Mouse (Mus musculus) urinary bladder, postnatal 36 days (tissue): ENCODE measurements around the gene Bphl.

Experiments used
- DNase-seq, 2 experiments: peaks; one replicate each; pipeline ENCODE4 v3.0.0; 2022; ENCODE audit warnings: low spot score in 2 of 2, mixed read lengths in 1 of 2

The Bphl gene

DNA sequence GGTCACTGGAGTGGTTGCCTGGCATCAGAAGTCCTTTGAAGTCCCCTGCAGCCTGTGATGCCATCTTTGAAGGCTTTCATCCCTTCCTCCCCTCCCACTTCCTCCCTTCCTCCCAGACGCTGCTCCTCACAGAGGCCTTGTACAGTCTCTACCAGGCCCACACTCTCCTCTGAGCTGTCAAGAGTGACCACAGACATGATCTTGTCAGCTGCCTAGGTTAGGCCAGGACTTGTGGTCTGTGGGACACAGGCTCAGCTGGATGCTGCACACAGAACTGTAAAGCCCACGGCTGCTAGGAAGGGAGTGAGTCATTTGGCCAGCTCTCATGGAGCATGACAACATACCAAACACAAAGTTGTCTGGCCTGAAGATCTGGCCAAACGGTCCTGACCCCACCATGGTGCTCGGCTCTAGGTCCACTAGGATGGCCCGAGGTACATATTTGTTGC lies 50.8 kb downstream of the Bphl start:
- peak in 1 of 2 experiments; percentile 40 for DNase-seq

DNA sequence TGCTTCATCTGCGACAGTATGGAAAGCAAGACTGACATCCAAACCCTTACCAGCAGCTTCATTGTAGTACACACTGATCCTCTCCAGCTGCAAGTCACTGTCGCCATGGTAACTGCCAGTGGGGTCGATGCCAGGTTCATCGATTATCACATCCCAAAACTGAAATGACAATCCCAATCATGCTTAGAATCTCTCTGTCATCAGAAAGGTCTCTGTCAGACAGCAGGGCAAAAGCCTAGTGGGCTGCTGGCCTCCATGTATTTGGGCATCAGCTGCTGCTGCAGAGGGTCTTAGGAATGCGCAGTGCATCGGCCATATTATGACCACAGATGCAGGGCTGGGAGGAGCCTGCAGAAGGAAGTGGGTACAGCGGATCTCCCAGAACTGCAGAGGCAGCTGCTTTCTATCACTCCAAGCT lies 51.5 kb downstream of the Bphl start:
- no peak for DNase-seq

GRCm38 (mm10) chr13:34089358-34089757 lies 52.0 kb downstream of the Bphl start:
- no peak for DNase-seq

- no peak for DNase-seq
These were observed 58.4 kb downstream of the Bphl start for GRCm38 (mm10) chr13:34095542-34096435.

DNA sequence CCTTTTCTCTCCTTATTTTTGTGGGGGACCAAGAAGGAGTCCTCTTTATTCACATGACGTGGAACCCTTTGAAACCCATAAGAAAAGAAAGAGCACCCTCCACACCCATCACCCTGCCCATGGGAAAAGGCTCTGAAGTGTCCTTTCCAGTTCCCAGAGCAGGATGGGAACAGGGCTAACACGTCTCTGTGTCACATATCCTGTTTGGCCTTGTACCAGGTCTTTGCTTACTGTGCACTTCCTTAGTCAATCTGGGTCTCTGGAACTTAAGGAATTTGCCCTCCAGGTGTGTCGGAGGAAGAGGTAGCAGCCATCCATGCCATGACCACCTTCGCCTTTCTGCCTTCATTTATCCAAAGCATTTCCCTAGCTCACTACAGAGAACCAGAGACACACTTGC lies 59.1 kb downstream of the Bphl start:
- DNase-seq = no peak

DNA sequence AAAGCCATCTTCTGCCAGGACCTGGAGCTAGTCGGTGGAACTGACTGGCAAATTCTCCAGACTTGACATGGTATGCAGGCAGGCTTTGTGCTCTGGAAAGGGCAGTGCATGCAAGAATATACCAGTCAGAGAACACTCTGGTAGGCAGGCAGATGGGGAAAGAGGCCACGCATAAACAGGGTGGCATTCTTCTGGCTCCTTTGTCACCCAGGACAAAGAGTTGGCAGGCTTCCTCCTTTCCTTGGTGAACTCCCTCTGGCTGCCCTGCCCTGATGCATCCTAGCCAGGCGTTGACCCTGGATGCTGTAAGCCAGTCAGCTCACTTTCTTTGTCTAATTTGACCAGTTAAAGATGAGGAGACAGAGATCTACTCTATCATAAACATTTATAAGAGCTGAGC lies 59.7 kb downstream of the Bphl start:
- DNase-seq = no peak

- no peak for DNase-seq
These were observed 63.3 kb downstream of the Bphl start for GRCm38 (mm10) chr13:34100733-34101132.

GRCm38 (mm10) chr13:34101247-34101646 lies 63.9 kb downstream of the Bphl start:
- DNase-seq = no peak

- no peak for DNase-seq
These were observed 64.5 kb downstream of the Bphl start for GRCm38 (mm10) chr13:34101908-34102307.

- DNase-seq = no peak
These were observed 68.0 kb downstream of the Bphl start for GRCm38 (mm10) chr13:34105364-34105763.

DNA sequence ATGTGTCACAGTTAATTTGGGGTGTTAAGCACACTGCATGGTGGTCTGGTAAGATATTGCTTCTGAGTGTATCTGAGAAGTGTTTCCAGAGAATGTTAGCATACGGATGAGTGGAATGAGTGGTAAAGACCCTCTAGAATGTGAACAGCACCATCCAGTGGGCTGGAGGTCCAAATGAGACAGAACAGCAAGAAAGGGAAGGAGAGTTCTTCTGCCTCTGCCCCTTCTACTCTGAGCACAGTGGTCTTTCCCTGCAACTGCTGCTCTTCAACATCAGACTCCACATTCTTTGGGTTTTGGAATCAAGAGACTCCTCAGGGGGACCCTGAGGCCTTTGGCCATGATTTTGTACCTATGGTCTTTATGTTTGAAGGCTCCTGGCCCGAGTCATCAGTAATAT lies 68.9 kb downstream of the Bphl start:
- no peak for DNase-seq

- no peak for DNase-seq
These were observed 69.6 kb downstream of the Bphl start for GRCm38 (mm10) chr13:34106999-34107398.

GRCm38 (mm10) chr13:34109035-34109676 lies 71.8 kb downstream of the Bphl start:
- DNase-seq = no peak

GRCm38 (mm10) chr13:34109677-34110058 lies 72.3 kb downstream of the Bphl start:
- no peak for DNase-seq

DNA sequence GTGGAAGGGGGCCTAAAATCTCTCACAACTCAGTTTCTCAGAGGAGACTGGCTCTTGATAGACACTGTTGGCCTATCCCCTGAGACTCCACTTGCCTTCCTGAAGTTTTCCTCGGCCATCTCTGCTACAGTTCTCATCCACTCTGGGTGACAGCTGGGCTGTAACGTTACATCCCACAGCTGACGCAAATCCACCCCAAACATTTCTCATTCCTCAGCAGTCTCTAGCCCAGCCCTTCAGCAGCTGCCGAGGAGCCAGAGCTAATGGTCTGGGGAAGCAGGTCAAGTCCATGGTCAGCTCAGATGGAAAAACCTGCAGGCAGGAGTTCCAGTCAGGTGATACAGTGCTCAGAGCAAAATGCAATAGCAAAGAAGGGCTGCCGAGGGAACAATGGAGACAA lies 73.6 kb downstream of the Bphl start:
- no peak for DNase-seq

- no peak for DNase-seq
These were observed 74.5 kb downstream of the Bphl start for GRCm38 (mm10) chr13:34111878-34112277.

- DNase-seq = peak; percentile 51 to 60
These were observed 75.1 kb downstream of the Bphl start for GRCm38 (mm10) chr13:34112369-34113081.

DNA sequence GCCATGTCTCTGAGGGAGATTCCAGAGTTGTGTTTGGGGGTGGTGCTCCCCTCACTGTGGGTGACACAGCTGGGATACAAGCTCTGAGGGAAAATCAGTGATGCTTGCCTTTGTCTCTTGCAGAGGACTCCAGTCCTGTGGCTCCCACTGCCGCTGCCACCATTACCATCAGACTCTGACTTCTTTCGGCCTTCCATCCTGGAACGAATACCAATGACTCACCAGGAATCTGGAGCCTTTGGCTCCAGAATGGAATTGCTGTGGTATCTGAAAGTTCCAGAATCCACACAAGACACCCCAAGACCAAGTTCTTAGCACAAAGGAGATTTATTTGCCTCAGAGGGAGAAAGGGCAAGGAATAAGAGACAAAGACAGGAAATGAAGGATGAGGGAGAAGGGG lies 75.7 kb downstream of the Bphl start:
- no peak for DNase-seq

GRCm38 (mm10) chr13:34114654-34115053 lies 77.3 kb downstream of the Bphl start:
- no peak for DNase-seq

DNA sequence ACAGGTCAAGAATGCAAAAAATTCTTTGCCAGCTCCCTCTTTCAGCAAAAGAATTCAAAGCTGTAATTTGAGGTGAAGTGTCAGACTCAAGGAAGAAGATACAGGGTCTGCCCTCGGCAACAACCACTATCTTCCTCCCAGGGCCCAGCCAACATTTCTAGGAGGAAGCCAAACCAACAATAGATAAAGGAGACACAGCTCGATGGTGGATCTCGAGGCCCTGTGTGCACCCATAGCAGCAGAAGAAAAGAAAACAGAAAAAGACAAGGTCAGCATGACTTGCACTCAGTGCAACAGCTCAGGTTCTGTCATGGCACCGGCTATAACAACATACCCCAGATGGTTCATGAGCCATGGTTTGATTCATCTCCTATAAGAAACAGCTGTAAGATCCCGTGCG lies 79.1 kb downstream of the Bphl start:
- DNase-seq = no peak

- DNase-seq = no peak
These were observed 81.4 kb downstream of the Bphl start for GRCm38 (mm10) chr13:34118816-34119215.

DNA sequence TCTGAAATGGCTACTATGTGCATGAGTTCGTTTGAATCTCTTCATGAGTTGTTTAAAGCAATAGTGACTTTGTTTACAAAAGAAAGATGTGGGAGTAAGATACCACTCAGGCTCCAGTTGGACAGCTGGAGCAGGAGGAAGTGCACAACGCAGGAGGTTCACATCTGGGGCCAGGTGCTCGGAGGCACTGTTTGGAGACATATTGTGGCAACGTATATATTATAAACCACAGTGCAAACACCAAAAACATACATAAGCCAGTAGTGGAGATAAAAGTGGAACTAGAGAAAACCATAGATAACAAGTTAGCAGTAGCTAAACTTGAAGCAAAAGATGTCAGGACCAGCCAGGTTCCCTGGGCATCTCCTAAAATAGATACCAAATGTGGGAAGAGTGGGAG lies 82.0 kb downstream of the Bphl start:
- DNase-seq = no peak
